Mouse (Mus musculus): ENCODE results near the gene Ccdc92b. TPM values are rescaled to one million over a fixed set of nuclear protein-coding genes. Genes with fewer than 3 reads are reported as not detected.

Gene Ccdc92b
- polyA plus RNA-seq, 1 experiment from 2014 or later, result 3.3 TPM

GRCm38 (mm10) chr11:74668466-74668865 is 49.1 kb downstream of the Ccdc92b start:
- H3K9me3 ChIP-seq (replicated peaks; ENCODE audit: control insufficient read depth, low read length, poor library complexity, severe bottlenecking), result no peaks in the 10 kb centered on the region
- H3K36me3 ChIP-seq (ENCODE audit: control insufficient read depth, insufficient read depth, low read length), result peaks cover 37% of the 10 kb centered on the region
- no peak overlapping the region for H3K4me2 ChIP-seq (ENCODE audit: low read length)
- no peak overlapping the region for H3K27ac ChIP-seq (ENCODE audit: low read length)
- H3K4me1 ChIP-seq (ENCODE audit: control insufficient read depth, insufficient read depth, low read length), result no peaks in the 10 kb centered on the region
- 92% methylated on average over 5 of the region's 5 CpGs for whole genome bisulfite sequencing
- H3K4me3 ChIP-seq (ENCODE audit: low read depth, low read length), result no peak overlapping the region
- no peaks in the 10 kb centered on the region for H3K27me3 ChIP-seq (ENCODE audit: control insufficient read depth, insufficient read depth, low read depth, low read length)
- H3K9ac ChIP-seq (ENCODE audit: low read depth, low read length), result no peak overlapping the region
- ATAC-seq, result no peak

DNA sequence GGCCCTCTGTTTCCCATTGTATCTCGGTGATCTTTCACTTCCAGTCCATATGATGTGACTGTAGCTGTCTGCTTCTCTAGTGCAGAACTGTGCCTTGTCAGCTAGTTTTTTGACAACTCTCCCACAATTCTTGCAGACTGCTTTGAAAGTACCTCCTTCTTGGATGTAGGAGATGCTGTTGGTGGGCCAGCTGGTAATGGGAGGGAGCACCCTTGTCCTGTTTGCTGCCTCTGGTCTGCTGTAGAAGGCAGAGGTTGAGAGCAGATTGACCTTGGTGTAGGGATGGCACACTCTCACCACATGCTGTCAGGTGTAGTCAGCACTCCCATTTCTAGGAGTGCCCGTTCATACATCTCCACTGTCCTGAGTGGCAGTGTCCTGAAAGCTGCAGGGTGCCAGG is 49.6 kb downstream of the Ccdc92b start:
- ATAC-seq, result no peak
- WGBS, result 90% methylated on average over 2 of the region's 2 CpGs
- H3K4me2 ChIP-seq (ENCODE audit: low read length), result no peak overlapping the region
- H3K9me3 ChIP-seq (replicated peaks; ENCODE audit: control insufficient read depth, low read length, poor library complexity, severe bottlenecking), result no peaks in the 10 kb centered on the region
- peaks cover 33% of the 10 kb centered on the region for H3K36me3 ChIP-seq (ENCODE audit: control insufficient read depth, insufficient read depth, low read length)
- no peaks in the 10 kb centered on the region for H3K4me1 ChIP-seq (ENCODE audit: control insufficient read depth, insufficient read depth, low read length)
- H3K9ac ChIP-seq (ENCODE audit: low read depth, low read length), result no peak overlapping the region
- no peaks in the 10 kb centered on the region for H3K27me3 ChIP-seq (ENCODE audit: control insufficient read depth, insufficient read depth, low read depth, low read length)
- H3K27ac ChIP-seq (ENCODE audit: low read length), result no peak overlapping the region
- no peak overlapping the region for H3K4me3 ChIP-seq (ENCODE audit: low read depth, low read length)

DNA sequence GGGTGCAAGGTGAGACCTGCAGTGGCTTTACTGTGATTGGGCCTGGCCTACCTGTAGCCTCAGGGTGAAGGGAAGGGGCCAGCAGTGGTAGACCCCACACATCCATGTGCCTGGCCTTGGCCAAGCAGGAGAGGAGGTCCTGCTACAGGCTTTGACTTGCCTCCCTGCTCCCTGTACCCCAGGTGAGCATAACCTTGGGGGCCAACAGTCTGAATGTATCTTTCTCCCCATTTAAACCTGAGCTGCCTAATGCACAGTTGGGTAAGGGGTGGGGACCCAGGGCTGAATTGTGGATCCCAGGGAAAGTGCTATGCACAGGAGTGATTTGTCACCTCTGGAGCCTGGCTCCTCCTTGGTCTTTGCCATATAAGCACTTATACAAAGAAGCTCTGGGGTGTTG is 50.7 kb downstream of the Ccdc92b start:
- no peak for ATAC-seq
- H3K4me2 ChIP-seq (ENCODE audit: low read length), result no peak overlapping the region
- peaks cover 32% of the 10 kb centered on the region for H3K36me3 ChIP-seq (ENCODE audit: control insufficient read depth, insufficient read depth, low read length)

GRCm38 (mm10) chr11:74671013-74671412 is 51.6 kb downstream of the Ccdc92b start:
- Histone ChIP-seq H3K27ac (ENCODE audit: low read length) (no peak overlapping the region), H3K36me3 (ENCODE audit: control insufficient read depth, insufficient read depth, low read length) (peaks cover 29% of the 10 kb centered on the region), H3K9ac (ENCODE audit: low read depth, low read length) (no peak overlapping the region), H3K27me3 (ENCODE audit: control insufficient read depth, insufficient read depth, low read depth, low read length) (no peaks in the 10 kb centered on the region), H3K4me1 (ENCODE audit: control insufficient read depth, insufficient read depth, low read length) (no peaks in the 10 kb centered on the region), H3K4me3 (ENCODE audit: low read depth, low read length) (no peak overlapping the region), H3K9me3 (replicated peaks; ENCODE audit: control insufficient read depth, low read length, poor library complexity, severe bottlenecking) (no peaks in the 10 kb centered on the region), H3K4me2 (ENCODE audit: low read length) (no peak overlapping the region)
- no peak for ATAC-seq
- WGBS, result 91% methylated on average over 1 of the region's 1 CpGs

More for the DNA sequence above, 50.7 kb downstream of the Ccdc92b start:
- Histone ChIP-seq H3K27me3 (ENCODE audit: control insufficient read depth, insufficient read depth, low read depth, low read length) (no peaks in the 10 kb centered on the region), H3K9me3 (replicated peaks; ENCODE audit: control insufficient read depth, low read length, poor library complexity, severe bottlenecking) (no peaks in the 10 kb centered on the region), H3K9ac (ENCODE audit: low read depth, low read length) (no peak overlapping the region), H3K4me1 (ENCODE audit: control insufficient read depth, insufficient read depth, low read length) (no peaks in the 10 kb centered on the region), H3K27ac (ENCODE audit: low read length) (no peak overlapping the region), H3K4me3 (ENCODE audit: low read depth, low read length) (no peak overlapping the region)

- no peaks in the 10 kb centered on the region for H3K27me3 ChIP-seq (ENCODE audit: control insufficient read depth, insufficient read depth, low read depth, low read length)
- no peaks in the 10 kb centered on the region for H3K9me3 ChIP-seq (replicated peaks; ENCODE audit: control insufficient read depth, low read length, poor library complexity, severe bottlenecking)
- 90% methylated on average over 5 of the region's 5 CpGs for WGBS
- ATAC-seq, result no peak
- H3K4me2 ChIP-seq (ENCODE audit: low read length), result no peak overlapping the region
- H3K4me1 ChIP-seq (ENCODE audit: control insufficient read depth, insufficient read depth, low read length), result no peaks in the 10 kb centered on the region
- H3K4me3 ChIP-seq (ENCODE audit: low read depth, low read length), result no peak overlapping the region
- no peak overlapping the region for H3K27ac ChIP-seq (ENCODE audit: low read length)
- H3K9ac ChIP-seq (ENCODE audit: low read depth, low read length), result no peak overlapping the region
- peaks cover 26% of the 10 kb centered on the region for H3K36me3 ChIP-seq (ENCODE audit: control insufficient read depth, insufficient read depth, low read length)
These were observed 52.4 kb downstream of the Ccdc92b start for GRCm38 (mm10) chr11:74671839-74672238.

GRCm38 (mm10) chr11:74672901-74673513 is 53.6 kb downstream of the Ccdc92b start:
- Histone ChIP-seq H3K4me2 (ENCODE audit: low read length) (no peak overlapping the region), H3K27me3 (ENCODE audit: control insufficient read depth, insufficient read depth, low read depth, low read length) (no peaks in the 10 kb centered on the region), H3K9me3 (replicated peaks; ENCODE audit: control insufficient read depth, low read length, poor library complexity, severe bottlenecking) (no peaks in the 10 kb centered on the region), H3K36me3 (ENCODE audit: control insufficient read depth, insufficient read depth, low read length) (peaks cover 17% of the 10 kb centered on the region), H3K9ac (ENCODE audit: low read depth, low read length) (no peak overlapping the region), H3K4me3 (ENCODE audit: low read depth, low read length) (no peak overlapping the region), H3K27ac (ENCODE audit: low read length) (no peak overlapping the region), H3K4me1 (ENCODE audit: control insufficient read depth, insufficient read depth, low read length) (no peaks in the 10 kb centered on the region)
- ATAC-seq, result no peak
- 90% methylated on average over 6 of the region's 6 CpGs for WGBS

DNA sequence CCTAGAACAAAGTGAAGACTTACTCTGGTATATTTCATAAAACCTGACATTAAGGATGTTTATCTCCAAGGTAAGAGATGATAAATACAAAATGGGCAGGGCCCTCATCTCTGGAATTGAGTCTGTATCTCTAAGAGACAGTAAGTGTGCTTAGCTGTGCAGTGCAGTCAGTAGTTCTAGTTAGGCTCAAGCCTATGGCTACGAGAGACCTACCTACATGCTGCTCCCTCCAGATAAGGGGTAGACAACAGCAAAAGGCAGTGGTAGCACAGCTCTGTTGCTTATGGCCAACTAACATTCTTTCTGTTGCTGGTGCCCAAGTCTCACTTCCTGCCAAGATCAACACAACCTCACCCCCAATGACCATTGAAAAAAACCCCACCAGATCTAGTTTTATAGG is 54.2 kb downstream of the Ccdc92b start:
- Histone ChIP-seq H3K9ac (ENCODE audit: low read depth, low read length) (no peak overlapping the region), H3K4me3 (ENCODE audit: low read depth, low read length) (no peak overlapping the region), H3K4me1 (ENCODE audit: control insufficient read depth, insufficient read depth, low read length) (no peaks in the 10 kb centered on the region), H3K9me3 (replicated peaks; ENCODE audit: control insufficient read depth, low read length, poor library complexity, severe bottlenecking) (no peaks in the 10 kb centered on the region), H3K27ac (ENCODE audit: low read length) (no peak overlapping the region), H3K36me3 (ENCODE audit: control insufficient read depth, insufficient read depth, low read length) (peaks cover 21% of the 10 kb centered on the region), H3K4me2 (ENCODE audit: low read length) (no peak overlapping the region), H3K27me3 (ENCODE audit: control insufficient read depth, insufficient read depth, low read depth, low read length) (no peaks in the 10 kb centered on the region)
- WGBS, result 84% methylated on average over 1 of the region's 1 CpGs
- no peak for ATAC-seq

DNA sequence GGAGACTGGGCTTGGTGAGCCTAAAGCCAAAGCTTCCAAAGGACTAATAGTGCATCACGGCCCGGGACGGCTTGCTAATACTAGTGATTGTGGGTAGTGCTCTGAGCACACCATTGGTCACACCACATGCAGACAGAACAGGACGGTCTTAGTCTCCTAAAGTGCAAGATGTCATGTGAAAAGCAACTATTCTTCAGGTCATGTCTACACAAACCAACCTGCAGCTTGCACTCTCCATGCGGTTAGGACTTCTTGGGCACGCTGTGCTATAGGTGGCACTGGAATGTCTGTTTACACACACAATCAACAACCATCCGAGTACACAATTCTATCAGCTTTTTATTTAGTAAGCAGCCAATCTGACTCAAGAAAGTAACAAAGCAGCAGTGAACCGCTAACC is 55.3 kb downstream of the Ccdc92b start:
- WGBS, result 98% methylated on average over 8 of the region's 8 CpGs
- Histone ChIP-seq H3K4me1 (ENCODE audit: control insufficient read depth, insufficient read depth, low read length) (no peaks in the 10 kb centered on the region), H3K36me3 (ENCODE audit: control insufficient read depth, insufficient read depth, low read length) (peaks cover 22% of the 10 kb centered on the region), H3K27ac (ENCODE audit: low read length) (no peak overlapping the region), H3K4me3 (ENCODE audit: low read depth, low read length) (no peak overlapping the region), H3K27me3 (ENCODE audit: control insufficient read depth, insufficient read depth, low read depth, low read length) (no peaks in the 10 kb centered on the region), H3K9ac (ENCODE audit: low read depth, low read length) (no peak overlapping the region), H3K9me3 (replicated peaks; ENCODE audit: control insufficient read depth, low read length, poor library complexity, severe bottlenecking) (no peaks in the 10 kb centered on the region), H3K4me2 (ENCODE audit: low read length) (no peak overlapping the region)
- ATAC-seq, result no peak

DNA sequence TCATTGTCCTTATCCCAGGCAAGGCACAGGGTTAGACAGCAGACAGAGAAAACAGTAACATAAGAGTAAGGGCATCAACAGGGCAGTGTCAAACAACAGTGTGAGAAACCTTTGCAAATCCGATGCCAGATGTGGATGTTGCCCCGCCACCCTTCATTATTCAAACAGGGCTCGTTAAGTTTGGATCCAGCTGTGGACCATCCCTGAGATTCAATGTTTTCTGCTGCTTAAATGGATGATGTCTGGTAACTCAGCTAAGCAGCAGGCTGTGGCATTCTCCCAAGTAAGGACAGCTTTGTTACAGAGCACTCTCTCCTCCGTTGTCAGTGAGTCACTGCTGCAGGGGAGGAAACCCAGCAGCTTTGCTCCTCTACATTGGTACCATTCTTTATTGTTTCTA is 55.8 kb downstream of the Ccdc92b start:
- Histone ChIP-seq H3K27me3 (ENCODE audit: control insufficient read depth, insufficient read depth, low read depth, low read length) (no peaks in the 10 kb centered on the region), H3K4me2 (ENCODE audit: low read length) (no peak overlapping the region), H3K4me1 (ENCODE audit: control insufficient read depth, insufficient read depth, low read length) (no peaks in the 10 kb centered on the region), H3K9ac (ENCODE audit: low read depth, low read length) (no peak overlapping the region), H3K36me3 (ENCODE audit: control insufficient read depth, insufficient read depth, low read length) (peaks cover 24% of the 10 kb centered on the region), H3K4me3 (ENCODE audit: low read depth, low read length) (no peak overlapping the region), H3K27ac (ENCODE audit: low read length) (no peak overlapping the region), H3K9me3 (replicated peaks; ENCODE audit: control insufficient read depth, low read length, poor library complexity, severe bottlenecking) (no peaks in the 10 kb centered on the region)
- ATAC-seq, result no peak
- 75% methylated on average over 4 of the region's 4 CpGs for WGBS

Measured in midbrain, embryonic 16.5 days (tissue).